Mouse (Mus musculus) left cerebral cortex, adult 11 months (tissue): ENCODE results near the gene Usp13.
A peak's percentile ranks its signal among the peaks of the same experiment; 100 is the strongest.

ENCODE experiments used
- DNase-seq: peaks from one replicate; pipeline ENCODE4 v3.0.0; 2022; ENCODE audit warnings: low spot score

Gene Usp13

GRCm38 (mm10) chr3:32817357-32818326 lies at the start of gene Usp13:
Gene Usp13, plus strand, starts transcription at chr3:32817546.
- peak; percentile 37 for DNase-seq

- DNase-seq: no peak
Measured at GRCm38 (mm10) chr3:32770781-32771180, 46.6 kb upstream of the Usp13 start.

- DNase-seq: no peak
Measured at GRCm38 (mm10) chr3:32817001-32817356, 367 bp upstream of the Usp13 start.

- no peak for DNase-seq
Measured at GRCm38 (mm10) chr3:32818327-32818900, 1.1 kb downstream of the Usp13 start.

GRCm38 (mm10) chr3:32822620-32823019 lies 5.3 kb downstream of the Usp13 start:
- no peak for DNase-seq

- DNase-seq: no peak
Measured at GRCm38 (mm10) chr3:32824923-32825322, 7.6 kb downstream of the Usp13 start.

- no peak for DNase-seq
Measured at GRCm38 (mm10) chr3:32825964-32826479, 8.7 kb downstream of the Usp13 start.

- DNase-seq: peak; percentile 37
Measured at GRCm38 (mm10) chr3:32826701-32827100, 9.4 kb downstream of the Usp13 start.

GRCm38 (mm10) chr3:32833871-32834270 lies 16.5 kb downstream of the Usp13 start:
- no peak for DNase-seq

GRCm38 (mm10) chr3:32837847-32838246 lies 20.5 kb downstream of the Usp13 start:
- no peak for DNase-seq

GRCm38 (mm10) chr3:32856362-32857107 lies 39.2 kb downstream of the Usp13 start:
- DNase-seq: no peak

- no peak for DNase-seq
Measured at GRCm38 (mm10) chr3:32871081-32871480, 53.7 kb downstream of the Usp13 start.

- DNase-seq: no peak
Measured at GRCm38 (mm10) chr3:32886386-32886785, 69.0 kb downstream of the Usp13 start.

- DNase-seq: no peak
Measured at GRCm38 (mm10) chr3:32888886-32889285, 71.5 kb downstream of the Usp13 start.

- no peak for DNase-seq
Measured at GRCm38 (mm10) chr3:32890174-32890573, 72.8 kb downstream of the Usp13 start.

GRCm38 (mm10) chr3:32903462-32903861 lies 86.1 kb downstream of the Usp13 start:
- DNase-seq: no peak

- no peak for DNase-seq
Measured at GRCm38 (mm10) chr3:32904599-32904998, 87.3 kb downstream of the Usp13 start.

GRCm38 (mm10) chr3:32905850-32906779 lies 88.8 kb downstream of the Usp13 start:
- DNase-seq: no peak

- DNase-seq: no peak
Measured at GRCm38 (mm10) chr3:32908400-32908799, 91.1 kb downstream of the Usp13 start.

- DNase-seq: peak; percentile 36
Measured at GRCm38 (mm10) chr3:32910071-32910551, 92.8 kb downstream of the Usp13 start.

GRCm38 (mm10) chr3:32924168-32924567 lies 106.8 kb downstream of the Usp13 start:
- DNase-seq: no peak
